Mouse (Mus musculus) midbrain, embryonic 11.5 days (tissue): ENCODE data around the gene Ror1. TPM values are rescaled to one million over a fixed set of nuclear protein-coding genes. Genes with fewer than 3 reads are reported as not detected.

Source experiments
- ATAC-seq: fragments of 200-750 bp; cut with Nextera tagmentation; 2 replicates; pipeline ENCODE4 v1.8.0; 2017; ENCODE audit warnings: moderate TSS enrichment, moderate library complexity; ENCODE audit not compliant: low FRiP score
- DNase-seq: peaks from one replicate; pipeline ENCODE4 v3.0.0; 2015; ENCODE audit warnings: low spot score; ENCODE audit errors: missing footprints
- H3K27ac ChIP-seq: fragments of 300-500 bp; sonication (generic); 2 replicates; pipeline ENCODE4 v1.5.1; 2014; ENCODE audit warnings: low read depth, low read length
- H3K27me3 ChIP-seq: fragments of 300-500 bp; sonication (generic); 2 replicates; pipeline ENCODE4 v1.6.1; 2014; ENCODE audit warnings: mild to moderate bottlenecking, low read length, moderate library complexity, mixed read lengths; ENCODE audit not compliant: control insufficient read depth, insufficient read depth
- H3K36me3 ChIP-seq: fragments of 300-500 bp; sonication (generic); 2 replicates; pipeline ENCODE4 v1.6.1; 2014; ENCODE audit warnings: mild to moderate bottlenecking, low read length, moderate library complexity, mixed read lengths; ENCODE audit not compliant: control insufficient read depth, insufficient read depth
- H3K4me1 ChIP-seq: fragments of 300-500 bp; sonication (generic); 2 replicates; pipeline ENCODE4 v1.6.1; 2014; ENCODE audit warnings: low read length; ENCODE audit not compliant: control insufficient read depth, insufficient read depth
- H3K4me2 ChIP-seq: fragments of 300-500 bp; sonication (generic); 2 replicates; pipeline ENCODE4 v1.6.1; 2014; ENCODE audit warnings: mild to moderate bottlenecking, moderate library complexity
- H3K4me3 ChIP-seq: fragments of 300-500 bp; sonication (generic); 2 replicates; pipeline ENCODE4 v1.5.1; 2014; ENCODE audit warnings: low read depth, low read length
- H3K9ac ChIP-seq: fragments of 300-500 bp; sonication (generic); 2 replicates; pipeline ENCODE4 v1.6.1; 2014; ENCODE audit warnings: low read length
- H3K9me3 ChIP-seq: fragments of 300-500 bp; sonication (generic); 2 replicates; pipeline ENCODE4 v1.6.1; 2016; ENCODE audit warnings: low read length; ENCODE audit not compliant: control insufficient read depth
- whole genome bisulfite sequencing: fragments of 180-500 bp; shearing (Covaris S2); extraction: QIAGEN DNeasy Blood & Tissue Kit; methylation state at CpG from one replicate; pipeline ENCODE4 v1.1.7; 2014; 5-methylcytosine and 5-hydroxymethylcytosine counted together
- polyA plus RNA-seq: library from polyadenylated mRNA; unstranded; fragments of >200 nt; fragmentation: Nextera tagmentation; extraction: Ambion mirVana; gene quantifications from 2 replicates; pipeline ENCODE4 v1.2.1, GENCODE M21; 2014

Ror1 gene
- polyA plus RNA-seq, 1 experiment from 2014 or later = 4.8 TPM

- DNase-seq = no peak
- WGBS = 61% methylated on average over 7 of the region's 7 CpGs
- Histone ChIP-seq H3K36me3 (no peaks in the 10 kb centered on the region), H3K27ac (no peak overlapping the region), H3K4me3 (no peak overlapping the region), H3K9ac (no peak overlapping the region), H3K9me3 (no peaks in the 10 kb centered on the region), H3K27me3 (no peaks in the 10 kb centered on the region), H3K4me2 (no peak overlapping the region), H3K4me1 (no peaks in the 10 kb centered on the region)
- no peak for ATAC-seq
Measured at GRCm38 (mm10) chr4:100253831-100254230, 158.2 kb downstream of the Ror1 start.

GRCm38 (mm10) chr4:100258462-100258861 lies 162.9 kb downstream of the Ror1 start:
- no peaks in the 10 kb centered on the region for H3K4me1 ChIP-seq
- no peak overlapping the region for H3K4me3 ChIP-seq
- 91% methylated on average over 5 of the region's 5 CpGs for WGBS
- DNase-seq = no peak
- H3K27ac ChIP-seq = no peak overlapping the region
- no peak overlapping the region for H3K9ac ChIP-seq
- H3K4me2 ChIP-seq = no peak overlapping the region
- H3K27me3 ChIP-seq = no peaks in the 10 kb centered on the region
- ATAC-seq = no peak
- H3K9me3 ChIP-seq = no peaks in the 10 kb centered on the region
- H3K36me3 ChIP-seq = no peaks in the 10 kb centered on the region

DNA sequence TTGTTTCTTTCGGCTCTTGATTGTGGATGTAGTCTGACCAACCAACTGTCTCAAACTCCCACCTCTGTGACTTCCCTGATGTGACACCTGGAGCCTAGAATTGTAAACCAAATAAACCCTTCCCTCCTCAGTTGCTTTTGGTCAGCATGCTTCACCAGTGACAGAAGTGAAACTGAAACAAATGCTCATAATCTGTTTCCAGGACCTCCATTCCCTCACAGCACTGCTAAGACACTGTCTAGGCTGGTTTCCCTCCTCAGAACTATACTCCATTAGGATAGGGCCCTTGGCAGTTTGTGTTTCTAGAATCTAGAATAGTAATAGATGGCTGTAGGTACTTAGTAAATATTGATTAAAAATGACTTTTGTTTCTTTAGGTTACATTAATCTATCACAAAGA lies 168.3 kb downstream of the Ror1 start:
- Histone ChIP-seq H3K4me2 (no peak overlapping the region), H3K36me3 (no peaks in the 10 kb centered on the region), H3K4me1 (no peaks in the 10 kb centered on the region), H3K9me3 (no peaks in the 10 kb centered on the region), H3K27me3 (no peaks in the 10 kb centered on the region), H3K9ac (no peak overlapping the region), H3K27ac (no peak overlapping the region), H3K4me3 (no peak overlapping the region)
- ATAC-seq (no peak), DNase-seq (no peak)
- WGBS = 92% methylated on average over 1 of the region's 1 CpGs

DNA sequence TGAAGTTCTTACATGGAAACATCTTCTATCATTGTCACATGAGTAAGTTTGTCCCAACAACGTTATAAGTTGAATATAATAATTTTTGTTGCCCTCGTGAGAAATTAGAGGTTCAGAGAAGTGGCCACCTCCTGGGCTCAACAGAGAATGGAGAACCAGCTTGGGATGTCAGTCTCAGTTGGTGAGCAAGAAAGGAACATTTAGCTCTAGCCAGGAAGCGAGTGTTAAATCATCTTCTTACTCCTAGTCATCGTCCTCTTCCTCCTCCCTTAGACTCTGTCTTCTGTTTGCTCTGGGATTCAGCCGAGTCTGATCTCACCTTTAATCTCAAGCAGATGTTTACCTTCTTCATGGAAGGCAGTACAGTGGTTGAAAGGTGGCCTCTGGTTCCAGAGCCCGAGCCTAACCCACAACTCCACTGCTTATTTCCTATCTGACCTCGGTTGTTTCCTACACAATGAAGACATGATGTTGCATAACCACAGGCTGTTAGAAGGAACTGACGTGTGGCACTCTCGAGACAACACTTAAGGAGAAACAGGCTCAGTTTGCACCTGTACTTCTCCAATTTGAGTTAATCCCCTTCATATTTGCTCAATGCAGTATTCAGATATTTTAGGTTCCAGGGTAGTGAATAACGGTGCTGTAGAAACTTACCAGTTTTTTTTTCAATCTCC lies 175.6 kb downstream of the Ror1 start:
- Histone ChIP-seq H3K4me1 (no peaks in the 10 kb centered on the region), H3K4me3 (no peak overlapping the region), H3K9ac (no peak overlapping the region), H3K27ac (no peak overlapping the region), H3K9me3 (no peaks in the 10 kb centered on the region), H3K36me3 (no peaks in the 10 kb centered on the region), H3K4me2 (no peak overlapping the region), H3K27me3 (no peaks in the 10 kb centered on the region)
- no peak for DNase-seq
- ATAC-seq = no peak
- WGBS = 83% methylated on average over 10 of the region's 10 CpGs

DNA sequence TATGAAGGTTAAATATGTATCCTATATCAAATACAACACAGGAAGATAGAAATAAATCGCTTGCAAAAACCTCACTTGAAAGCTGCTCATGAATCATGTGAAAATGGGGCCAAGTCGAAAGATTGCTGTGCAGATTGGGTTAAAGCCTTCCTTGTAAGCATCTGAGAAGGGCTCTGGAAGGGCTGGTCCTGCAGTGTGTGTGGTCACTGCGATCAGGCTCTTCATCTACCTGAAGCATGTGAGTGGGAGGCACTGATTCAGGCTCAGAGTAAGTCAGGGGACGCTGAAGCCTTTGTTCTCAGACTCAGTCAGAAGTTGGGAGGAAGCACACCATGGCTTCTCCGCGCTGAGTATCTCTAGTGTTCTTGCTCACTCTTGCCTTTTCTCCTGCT lies 176.1 kb downstream of the Ror1 start:
- peak; percentile 80 for DNase-seq
- WGBS = 65% methylated on average over 6 of the region's 6 CpGs
- no peaks in the 10 kb centered on the region for H3K4me1 ChIP-seq
- H3K4me3 ChIP-seq = no peak overlapping the region
- H3K9me3 ChIP-seq = no peaks in the 10 kb centered on the region
- H3K27ac ChIP-seq = no peak overlapping the region
- H3K27me3 ChIP-seq = no peaks in the 10 kb centered on the region
- no peak overlapping the region for H3K9ac ChIP-seq
- ATAC-seq = no peak
- H3K4me2 ChIP-seq = no peak overlapping the region
- no peaks in the 10 kb centered on the region for H3K36me3 ChIP-seq

- DNase-seq (no peak), ATAC-seq (no peak)
- H3K27ac ChIP-seq = no peak overlapping the region
- WGBS = 82% methylated on average over 3 of the region's 3 CpGs
- H3K27me3 ChIP-seq = no peaks in the 10 kb centered on the region
- H3K4me3 ChIP-seq = no peak overlapping the region
- no peaks in the 10 kb centered on the region for H3K9me3 ChIP-seq
- H3K4me2 ChIP-seq = no peak overlapping the region
- H3K36me3 ChIP-seq = no peaks in the 10 kb centered on the region
- no peaks in the 10 kb centered on the region for H3K4me1 ChIP-seq
- no peak overlapping the region for H3K9ac ChIP-seq
Measured at GRCm38 (mm10) chr4:100273356-100273755, 177.8 kb downstream of the Ror1 start.

DNA sequence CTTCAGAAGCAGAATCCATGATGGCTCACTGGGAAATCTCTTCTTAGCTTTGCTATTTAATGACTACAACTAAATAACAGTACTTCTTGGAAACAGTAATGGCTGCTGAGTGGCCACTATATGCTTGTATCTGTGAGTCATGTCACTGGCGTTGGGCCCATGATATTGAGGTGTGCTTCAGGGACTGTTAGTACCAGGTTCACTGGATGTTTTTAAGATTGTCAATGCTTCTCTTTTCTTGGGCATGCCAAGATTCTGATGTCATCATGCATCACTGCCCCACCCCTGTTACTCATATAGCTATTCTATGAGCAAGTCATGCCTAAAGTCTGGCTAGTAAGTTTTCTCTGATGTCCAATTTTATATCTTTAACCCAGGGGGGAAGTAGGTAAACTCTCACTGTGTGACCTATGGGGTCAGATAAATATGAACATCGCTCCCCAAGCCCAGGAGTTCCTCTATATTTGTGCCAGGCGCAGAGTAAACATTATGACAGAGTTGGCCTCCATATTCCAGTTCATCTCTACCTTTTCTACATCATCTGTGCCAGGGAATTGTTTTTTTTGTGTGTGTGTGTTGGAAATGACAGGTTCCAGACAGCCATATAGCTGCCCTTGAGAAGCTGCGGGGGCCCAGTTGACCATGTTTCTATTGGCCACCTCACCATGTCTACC lies 178.4 kb downstream of the Ror1 start:
- no peak overlapping the region for H3K27ac ChIP-seq
- no peak for ATAC-seq
- WGBS = 94% methylated on average over 4 of the region's 4 CpGs
- no peak overlapping the region for H3K9ac ChIP-seq
- no peak overlapping the region for H3K4me2 ChIP-seq
- no peaks in the 10 kb centered on the region for H3K27me3 ChIP-seq
- peak; percentile 44 for DNase-seq
- H3K4me3 ChIP-seq = no peak overlapping the region
- H3K36me3 ChIP-seq = no peaks in the 10 kb centered on the region
- no peaks in the 10 kb centered on the region for H3K9me3 ChIP-seq
- H3K4me1 ChIP-seq = no peaks in the 10 kb centered on the region

- H3K36me3 ChIP-seq = no peaks in the 10 kb centered on the region
- H3K9ac ChIP-seq = no peak overlapping the region
- no peaks in the 10 kb centered on the region for H3K4me1 ChIP-seq
- DNase-seq (no peak), ATAC-seq (no peak)
- no peak overlapping the region for H3K4me3 ChIP-seq
- WGBS = 84% methylated on average over 7 of the region's 7 CpGs
- no peak overlapping the region for H3K4me2 ChIP-seq
- H3K27me3 ChIP-seq = no peaks in the 10 kb centered on the region
- no peak overlapping the region for H3K27ac ChIP-seq
- H3K9me3 ChIP-seq = no peaks in the 10 kb centered on the region
Measured at GRCm38 (mm10) chr4:100276482-100276881, 180.9 kb downstream of the Ror1 start.

DNA sequence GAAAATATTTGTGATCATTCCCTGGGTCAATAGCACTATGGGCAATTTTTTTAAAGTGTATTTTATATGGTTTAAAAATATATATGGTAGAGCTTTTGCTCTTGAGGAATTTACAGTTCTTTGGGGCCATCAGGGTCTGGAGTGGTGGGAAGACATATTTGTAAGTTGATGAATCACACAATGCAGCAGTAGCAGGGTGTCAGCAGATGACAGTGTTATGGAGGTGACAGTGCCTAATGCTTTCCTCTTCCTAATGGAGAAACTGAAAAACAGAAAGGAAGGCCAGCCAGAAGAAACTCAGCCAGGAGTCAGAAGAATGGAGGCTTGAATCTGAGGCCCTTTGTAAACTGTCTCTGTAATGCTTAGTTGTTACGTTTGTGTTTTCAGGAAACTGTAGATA lies 181.4 kb downstream of the Ror1 start:
- Histone ChIP-seq H3K36me3 (no peaks in the 10 kb centered on the region), H3K9me3 (no peaks in the 10 kb centered on the region), H3K4me2 (no peak overlapping the region), H3K27me3 (no peaks in the 10 kb centered on the region), H3K9ac (no peak overlapping the region), H3K4me3 (no peak overlapping the region), H3K27ac (no peak overlapping the region), H3K4me1 (no peaks in the 10 kb centered on the region)
- no peak for ATAC-seq
- DNase-seq = peak; percentile 35
- WGBS = 83% methylated on average over 1 of the region's 1 CpGs
